Mouse (Mus musculus): ENCODE data around the gene Slc22a4.

DNA sequence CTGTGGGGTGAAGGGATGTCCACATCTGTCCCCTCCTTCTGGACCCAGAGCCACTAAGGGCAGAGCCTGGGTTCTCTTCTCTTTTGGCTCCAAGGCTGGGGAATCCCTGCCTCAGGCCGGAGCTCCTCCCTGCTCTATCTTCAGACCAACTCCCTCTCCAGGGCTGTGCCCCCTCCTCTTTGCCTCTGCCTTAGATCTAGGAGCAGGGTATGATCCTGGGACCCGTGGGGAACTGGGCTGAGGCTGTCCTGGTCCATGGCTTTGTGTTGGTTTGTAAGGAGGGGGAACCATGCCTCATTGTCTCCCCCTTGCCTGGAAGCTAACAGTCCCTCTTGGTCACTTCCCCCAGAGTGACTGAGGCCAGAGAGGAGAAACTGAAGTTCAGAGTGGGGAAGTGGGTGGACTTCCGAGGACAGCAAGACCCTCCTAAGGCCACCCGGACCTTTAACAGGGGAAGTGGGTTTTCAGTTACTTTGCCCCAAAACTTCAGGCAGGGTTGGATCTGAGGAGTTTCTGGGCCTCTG lies 40.2 kb upstream of the Slc22a4 start:
- TF ChIP-seq POLR2A (IDR thresholded peaks at IDR 0.05; ENCODE audit: insufficient read length, low read depth): peak; percentile 41
- no peak for TF ChIP-seq TCF3 (IDR thresholded peaks at IDR 0.05; ENCODE audit: insufficient read length, low read depth)
- no peak for TF ChIP-seq MAX (IDR thresholded peaks at IDR 0.05; ENCODE audit: low read depth)
- no peak for TF ChIP-seq POLR2AphosphoS2 (IDR thresholded peaks at IDR 0.05; ENCODE audit: insufficient read length, low read depth)
- no peak for TF ChIP-seq USF1 (IDR thresholded peaks at IDR 0.05; ENCODE audit: low read depth)
- no peak for TF ChIP-seq MYOD1 (IDR thresholded peaks at IDR 0.05; ENCODE audit: control insufficient read depth in 1 of 3, insufficient read length in 2 of 3, low read depth in 2 of 3)
- no peak for TF ChIP-seq E2F4 (IDR thresholded peaks at IDR 0.05; ENCODE audit: insufficient read depth)
- no peak for TF ChIP-seq CEBPB (IDR thresholded peaks at IDR 0.05; ENCODE audit: insufficient read depth, poor library complexity, severe bottlenecking)

All from myocyte (in vitro differentiated cells).